Mouse (Mus musculus) B cell, adult (primary cell): ENCODE results near the gene Ism2. TPM values are rescaled to one million over a fixed set of nuclear protein-coding genes. Genes with fewer than 3 reads are reported as not detected.

ENCODE experiments used
- total RNA-seq: library from RNA; stranded (reverse); gene quantifications from 4 replicates; pipeline ENCODE4 v1.2.4, GENCODE M21; 2023; ENCODE audit not compliant: inconsistent age

The Ism2 gene
- total RNA-seq, result not detected in 4 replicates

DNA sequence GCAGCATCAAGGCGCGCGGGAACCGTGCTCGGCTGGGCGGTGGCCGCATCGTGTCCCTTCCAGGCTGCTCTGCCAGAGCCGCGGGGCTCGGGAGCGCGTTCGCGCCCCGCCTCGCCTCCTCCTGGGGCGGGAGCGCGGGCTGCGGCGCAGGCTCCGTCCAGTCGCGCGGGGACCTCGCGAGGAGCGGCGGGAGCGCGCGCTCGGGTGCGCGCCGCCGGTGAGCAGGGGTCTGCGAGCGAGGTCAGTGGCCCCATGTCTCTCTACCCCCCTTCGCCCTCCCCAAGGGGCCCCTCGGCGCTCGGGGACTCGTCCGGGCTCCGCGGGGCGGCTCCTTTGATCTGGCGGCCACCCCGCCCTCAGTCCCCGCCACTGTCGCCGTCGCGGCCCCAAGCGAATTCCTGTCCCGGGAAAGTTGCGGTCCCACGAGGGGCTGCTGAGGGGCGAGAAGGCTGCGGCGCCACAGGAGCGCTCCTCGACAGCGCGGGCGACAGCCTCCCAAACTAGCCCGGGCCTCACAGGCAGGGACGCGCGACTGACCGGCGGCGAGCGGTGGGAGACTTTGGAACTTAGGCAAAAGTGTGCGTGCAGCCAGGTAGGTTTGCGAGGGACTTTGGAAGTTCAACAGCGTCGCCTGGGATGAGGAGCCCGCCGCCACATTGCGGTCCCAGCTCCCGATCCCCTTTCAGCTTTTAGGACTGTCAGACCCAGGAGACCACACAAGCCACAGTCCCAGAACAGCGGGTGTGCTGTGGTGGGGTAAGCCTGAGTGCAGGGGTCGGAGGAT, at the start of gene Ism2:
Gene Ism2 (minus strand): TSS at position 49 of the 784 bp plus-strand sequence.

DNA sequence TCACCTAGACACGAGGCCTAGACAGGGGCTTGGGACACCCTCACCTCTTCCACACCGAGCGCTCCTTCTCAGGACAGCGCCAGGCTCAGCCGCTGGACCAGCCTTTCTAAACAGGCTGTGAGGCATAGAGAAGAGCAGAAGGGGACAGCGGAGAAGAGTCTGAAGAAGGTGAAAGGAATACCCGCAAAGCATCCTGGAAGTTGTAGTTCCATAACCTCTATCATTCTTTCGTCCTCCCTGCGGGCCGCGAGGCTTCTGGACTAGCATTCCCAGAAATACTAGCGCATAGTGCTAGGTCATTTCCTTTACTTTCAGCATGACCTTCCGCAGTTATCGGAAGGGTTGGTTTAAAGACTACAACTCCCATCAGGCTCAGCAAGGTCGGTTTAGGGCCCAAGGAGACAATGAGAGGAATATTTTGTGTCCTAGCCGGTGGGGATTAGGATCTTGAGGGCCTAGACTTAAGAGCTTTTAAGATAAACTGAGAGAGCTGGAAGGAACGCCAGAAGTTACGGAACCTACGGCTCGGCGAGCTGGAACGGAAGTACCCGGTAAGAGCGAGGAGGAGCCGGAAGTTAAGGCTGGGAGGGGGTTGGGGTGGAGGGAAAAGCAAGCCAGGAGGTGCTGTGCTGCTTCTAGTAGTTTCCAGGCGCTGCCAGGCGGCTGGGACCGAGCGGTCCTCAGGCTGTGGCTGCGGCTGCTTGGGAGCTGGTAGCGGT, 33.2 kb downstream of the Ism2 start, which contains the start of the genes Vipas39 and Ahsa1:
Gene Vipas39 (minus strand): TSS at position 149 of the 719 bp plus-strand sequence.
Gene Ahsa1 (plus strand): TSS at position 372 of the 719 bp plus-strand sequence.

DNA sequence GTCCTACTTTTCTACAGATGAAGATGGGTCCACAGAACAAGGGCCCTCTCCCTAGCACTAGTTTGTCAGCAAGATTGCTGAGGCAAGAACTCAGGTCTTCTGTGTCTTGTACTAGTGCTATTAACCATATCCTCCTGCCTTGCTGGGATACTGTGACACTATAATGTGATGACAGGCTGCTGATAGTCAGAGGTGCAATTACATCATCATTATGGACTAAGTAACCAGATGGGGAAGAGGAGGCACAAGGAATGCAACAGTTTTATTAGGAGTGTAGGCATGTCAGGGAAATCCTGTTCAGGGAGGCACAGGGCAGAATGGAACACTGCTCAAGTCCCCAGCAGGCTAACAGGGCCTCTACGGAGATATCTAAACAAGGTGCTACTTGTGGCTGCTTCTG, 60.9 kb downstream of the Ism2 start, which contains the start of gene Noxred1:
Gene Noxred1 (minus strand): TSS at position 101 of the 400 bp plus-strand sequence.

Other genes with a start within 250 kb of the Ism2 start
- gene Ngb, start 197.2 kb downstream of the Ism2 start, total RNA-seq, result 0.32 to 0.78 TPM (median 0.78 TPM) in 3 of 4 replicates, not detected in the other
- 16.4 to 16.5 TPM (median 16.4 TPM) in 4 replicates for gene Gstz1, start 152.5 kb downstream of the Ism2 start, total RNA-seq
- gene Pomt2, start 151.7 kb downstream of the Ism2 start, total RNA-seq, result 4.8 to 8.3 TPM (median 6.3 TPM) in 4 replicates
- gene Samd15, start 100.0 kb downstream of the Ism2 start, total RNA-seq, result 1.3 to 2.6 TPM (median 1.6 TPM) in 4 replicates
- 32.9 to 36.5 TPM (median 33.7 TPM) in 4 replicates for gene Tmed8, start 99.3 kb downstream of the Ism2 start, total RNA-seq
- 6.2 to 14.0 TPM (median 9.1 TPM) in 4 replicates for gene Noxred1, start 61.0 kb downstream of the Ism2 start, total RNA-seq
- 33.1 to 41.4 TPM (median 35.1 TPM) in 4 replicates for gene Vipas39, start 33.4 kb downstream of the Ism2 start, total RNA-seq
- 111 to 131 TPM (median 118 TPM) in 4 replicates for gene Ahsa1, start 33.2 kb downstream of the Ism2 start, total RNA-seq
- gene Sptlc2, start 88.7 kb upstream of the Ism2 start, total RNA-seq, result 83.0 to 93.8 TPM (median 86.3 TPM) in 4 replicates
- 29.0 to 45.0 TPM (median 38.7 TPM) in 4 replicates for gene Slirp, start 144.2 kb upstream of the Ism2 start, total RNA-seq
- gene Alkbh1, start 144.3 kb upstream of the Ism2 start, total RNA-seq, result 85.2 to 90.1 TPM (median 87.2 TPM) in 4 replicates
- 87.6 to 94.7 TPM (median 89.7 TPM) in 4 replicates for gene Snw1, start 172.6 kb upstream of the Ism2 start, total RNA-seq
- gene Gm5788, start 195.0 kb upstream of the Ism2 start, total RNA-seq, result not detected in 4 replicates
- gene Gm8300, start 214.6 kb upstream of the Ism2 start, total RNA-seq, result not detected in 4 replicates